Mouse (Mus musculus): ENCODE results near the gene Grtp1.

DNA sequence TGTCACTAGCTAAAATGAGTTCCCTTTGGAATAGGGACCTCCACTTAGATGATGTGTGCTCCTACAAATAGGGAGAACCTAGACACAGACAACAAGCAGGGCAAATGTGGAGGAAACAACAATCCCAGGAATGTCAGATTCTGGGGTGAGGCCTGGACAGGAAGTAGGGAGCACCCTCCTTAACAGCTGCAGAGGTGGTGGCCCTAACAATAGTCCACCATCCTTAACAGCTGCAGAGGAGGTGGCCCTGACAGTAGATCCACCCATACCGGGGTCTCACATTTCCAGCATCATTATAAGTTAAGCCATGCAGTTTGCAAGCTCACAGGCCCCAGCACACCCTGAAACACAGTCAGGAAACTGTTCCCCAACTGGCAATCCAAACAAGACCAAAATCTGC lies 11.6 kb downstream of the Grtp1 start:
- TF ChIP-seq POLR2A (IDR thresholded peaks at IDR 0.05; ENCODE audit: borderline replicate concordance, control insufficient read depth, low read depth, low read length) (no peak), CTCF (IDR thresholded peaks at IDR 0.05; ENCODE audit: control insufficient read depth, insufficient read depth, low read length) (no peak)

All from bone marrow, adult 2 months (tissue).